Mouse (Mus musculus) stomach, embryonic 14.5 days (tissue): ENCODE measurements around the gene Ctss. TPM values are rescaled to one million over a fixed set of nuclear protein-coding genes. Genes with fewer than 3 reads are reported as not detected.

Experiments used
- ATAC-seq: fragments of 200-750 bp; cut with Nextera tagmentation; 2 replicates; pipeline ENCODE4 v1.8.0; 2017; ENCODE audit warnings: low read depth, moderate TSS enrichment; ENCODE audit not compliant: insufficient number of reproducible peaks, insufficient read depth, low FRiP score
- H3K27ac ChIP-seq: fragments of 300-500 bp; sonication (generic); 2 replicates; pipeline ENCODE4 v1.5.1; 2014; ENCODE audit warnings: mild to moderate bottlenecking, low read length, moderate library complexity, mixed read lengths
- H3K27me3 ChIP-seq: fragments of 300-500 bp; sonication (generic); 2 replicates; pipeline ENCODE4 v1.6.1; 2014; ENCODE audit warnings: low read length, control low read depth, mixed read lengths; ENCODE audit not compliant: control insufficient read depth, insufficient read depth
- H3K36me3 ChIP-seq: fragments of 300-500 bp; sonication (generic); 2 replicates; pipeline ENCODE4 v1.6.1; 2014; ENCODE audit warnings: mild to moderate bottlenecking, control low read depth, low read length, moderate library complexity, mixed read lengths; ENCODE audit not compliant: control insufficient read depth, insufficient read depth
- H3K4me1 ChIP-seq: fragments of 300-500 bp; sonication (generic); 2 replicates; pipeline ENCODE4 v1.6.1; 2014; ENCODE audit warnings: low read length, control low read depth, mixed read lengths; ENCODE audit not compliant: control insufficient read depth, insufficient read depth
- H3K4me2 ChIP-seq: fragments of 300-500 bp; sonication (generic); replicated peaks from 2 replicates; pipeline ENCODE4 v1.6.1; 2014; ENCODE audit warnings: low read depth, low read length, control low read depth
- H3K4me3 ChIP-seq: fragments of 300-500 bp; sonication (generic); 2 replicates; pipeline ENCODE4 v1.5.1; 2014; ENCODE audit warnings: low read depth, low read length, control low read depth
- H3K9ac ChIP-seq: fragments of 300-500 bp; sonication (generic); replicated peaks from 2 replicates; pipeline ENCODE4 v1.6.1; 2014; ENCODE audit warnings: low read depth, mild to moderate bottlenecking, control low read depth, low read length, moderate library complexity, mixed read lengths
- H3K9me3 ChIP-seq: fragments of 300-500 bp; sonication (generic); 2 replicates; pipeline ENCODE4 v1.6.1; 2016; ENCODE audit warnings: low read depth, low read length, control low read depth; ENCODE audit not compliant: control insufficient read depth
- whole genome bisulfite sequencing: fragments of 180-500 bp; shearing (Covaris S2); extraction: QIAGEN DNeasy Blood & Tissue Kit; methylation state at CpG from one replicate; pipeline ENCODE4 v1.1.7; 2014; 5-methylcytosine and 5-hydroxymethylcytosine counted together
- polyA plus RNA-seq: library from polyadenylated mRNA; unstranded; fragments of >200 nt; fragmentation: Nextera tagmentation; extraction: Ambion mirVana; gene quantifications from 2 replicates; pipeline ENCODE4 v1.2.1, GENCODE M21; 2014

Ctss gene
- polyA plus RNA-seq, 1 experiment from 2014 or later: 20.3 TPM

GRCm38 (mm10) chr3:95561826-95562225 is 35.2 kb downstream of the Ctss start:
- H3K27me3 ChIP-seq: no peaks in the 10 kb centered on the region
- H3K4me1 ChIP-seq: no peaks in the 10 kb centered on the region
- no peak overlapping the region for H3K27ac ChIP-seq
- H3K4me3 ChIP-seq: no peak overlapping the region
- no peak overlapping the region for H3K4me2 ChIP-seq
- H3K36me3 ChIP-seq: no peaks in the 10 kb centered on the region
- no peak for ATAC-seq
- no peak overlapping the region for H3K9ac ChIP-seq
- 69% methylated on average over 2 of the region's 2 CpGs for WGBS
- no peaks in the 10 kb centered on the region for H3K9me3 ChIP-seq

DNA sequence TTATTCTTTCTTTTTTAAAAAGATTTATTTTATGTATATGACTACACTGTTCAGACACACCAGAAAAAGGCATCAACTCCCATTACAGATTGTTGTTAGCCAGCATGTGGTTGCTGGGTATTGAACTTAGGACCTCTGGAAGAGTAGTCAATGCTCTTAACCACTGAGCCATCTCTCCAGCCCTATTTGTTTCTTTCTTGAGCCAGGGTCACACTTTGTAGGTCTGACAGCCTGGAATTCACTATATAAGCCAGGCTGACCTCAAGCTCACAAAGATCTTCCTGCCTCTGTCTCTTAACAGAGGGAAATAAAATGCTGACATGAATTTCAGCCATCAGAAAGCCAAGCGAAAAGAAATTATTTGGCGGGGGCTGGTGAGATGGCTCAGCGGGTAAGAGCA is 43.0 kb downstream of the Ctss start:
- WGBS: 90% methylated on average over 3 of the region's 3 CpGs
- Histone ChIP-seq H3K4me1 (no peaks in the 10 kb centered on the region), H3K9ac (no peak overlapping the region), H3K27me3 (no peaks in the 10 kb centered on the region), H3K9me3 (no peaks in the 10 kb centered on the region), H3K36me3 (no peaks in the 10 kb centered on the region), H3K4me2 (no peak overlapping the region), H3K4me3 (no peak overlapping the region), H3K27ac (no peak overlapping the region)
- ATAC-seq: no peak

DNA sequence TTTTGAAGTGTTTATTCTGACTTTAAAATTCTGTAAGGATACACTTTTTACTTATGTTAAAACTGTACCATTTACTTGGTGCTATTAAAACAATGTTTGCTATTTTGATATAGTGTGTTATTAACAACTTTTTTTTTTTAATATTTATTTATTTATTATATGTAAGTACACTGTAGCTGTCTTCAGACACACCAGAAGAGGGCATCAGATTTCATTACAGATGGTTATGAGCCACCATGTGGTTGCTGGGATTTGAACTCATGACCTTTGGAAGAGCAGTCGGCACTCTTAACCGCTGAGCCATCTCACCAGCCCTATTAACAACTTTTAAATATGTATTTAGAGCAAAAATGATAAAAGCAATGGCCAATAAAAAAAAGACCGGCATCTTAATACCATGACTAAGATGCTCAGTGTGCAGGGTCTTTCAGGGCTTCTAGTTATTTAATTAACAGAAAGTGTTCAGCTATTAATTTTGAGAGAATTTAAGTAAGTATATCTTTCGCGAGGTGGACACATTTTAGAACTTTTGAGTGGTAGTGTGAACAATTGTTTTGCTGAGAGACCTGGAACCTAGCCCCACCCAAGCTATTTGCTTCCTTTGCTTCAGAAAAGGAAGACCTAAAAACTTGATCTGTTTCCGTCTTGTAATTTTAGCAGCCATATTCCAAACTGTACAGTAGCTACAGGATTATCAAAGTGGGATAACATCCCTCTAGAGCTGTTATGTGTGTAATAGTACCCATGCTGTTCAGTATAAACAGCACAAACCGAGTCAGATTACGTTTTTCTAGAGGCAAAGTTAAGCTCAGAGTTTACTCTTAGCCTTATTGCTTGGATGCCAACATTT is 61.4 kb downstream of the Ctss start:
- Histone ChIP-seq H3K27ac (peak overlapping the region; percentile 6; the same call in 1 of the 2 replicates), H3K9me3 (no peaks in the 10 kb centered on the region), H3K9ac (no peak overlapping the region), H3K4me2 (peak overlapping the region; percentile 66), H3K27me3 (no peaks in the 10 kb centered on the region), H3K36me3 (peaks cover 5% of the 10 kb centered on the region; the same call in 1 of the 2 replicates), H3K4me1 (no peaks in the 10 kb centered on the region), H3K4me3 (peak overlapping the region; percentile 33)
- ATAC-seq: no peak
- 46% methylated on average over 8 of the region's 8 CpGs for WGBS

DNA sequence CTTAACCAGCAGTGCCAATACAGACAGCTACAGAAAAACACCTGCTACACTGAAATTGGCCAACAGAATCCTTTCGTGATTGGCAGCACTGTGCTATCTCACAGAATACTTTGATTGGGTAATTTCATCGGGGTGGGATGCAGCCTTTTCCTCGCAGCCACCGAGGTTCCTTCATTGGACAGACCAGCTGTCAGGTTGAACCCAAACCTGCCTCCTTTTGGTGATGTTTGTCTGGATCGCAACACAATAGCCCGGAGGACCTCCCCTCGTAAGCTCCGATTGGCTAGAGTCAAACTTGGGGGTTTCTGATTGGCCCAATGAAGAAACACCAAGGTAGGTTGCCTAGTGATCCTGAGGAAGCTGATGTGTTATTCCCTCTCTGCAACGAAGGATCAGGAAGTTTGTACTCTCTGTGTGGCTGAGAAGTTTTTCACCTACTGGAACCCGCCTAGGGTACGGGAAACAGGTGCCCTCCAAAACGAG is 62.1 kb downstream of the Ctss start, which contains the start of gene Golph3l:
Gene Golph3l, plus strand, starts transcription at position 331 of the 483 bp plus-strand sequence.
- H3K9ac ChIP-seq: peak within 1 kb of the TSS; percentile 28; the same call in 1 of the 2 replicates
- no peaks in the 10 kb centered on the region for H3K9me3 ChIP-seq
- H3K27me3 ChIP-seq: no peaks in the 10 kb centered on the region
- under 1% methylated on average over 12 of the region's 12 CpGs for WGBS
- peak; percentile 100 for ATAC-seq
- H3K27ac ChIP-seq: peak within 1 kb of the TSS; percentile 63; the same call in 1 of the 2 replicates
- H3K4me1 ChIP-seq: no peaks in the 10 kb centered on the region
- peak within 1 kb of the TSS; percentile 66 for H3K4me2 ChIP-seq
- peaks cover 5% of the 10 kb centered on the region; the same call in 1 of the 2 replicates for H3K36me3 ChIP-seq
- H3K4me3 ChIP-seq: peak within 1 kb of the TSS; percentile 77

- no peak overlapping the region for H3K9ac ChIP-seq
- no peaks in the 10 kb centered on the region for H3K4me1 ChIP-seq
- no peaks in the 10 kb centered on the region for H3K27me3 ChIP-seq
- peaks cover 12% of the 10 kb centered on the region; the same call in 1 of the 2 replicates for H3K36me3 ChIP-seq
- ATAC-seq: no peak
- no peak overlapping the region for H3K4me3 ChIP-seq
- H3K27ac ChIP-seq: no peak overlapping the region
- no peak overlapping the region for H3K4me2 ChIP-seq
- H3K9me3 ChIP-seq: no peaks in the 10 kb centered on the region
Observed at GRCm38 (mm10) chr3:95598734-95599133, 72.1 kb downstream of the Ctss start.

DNA sequence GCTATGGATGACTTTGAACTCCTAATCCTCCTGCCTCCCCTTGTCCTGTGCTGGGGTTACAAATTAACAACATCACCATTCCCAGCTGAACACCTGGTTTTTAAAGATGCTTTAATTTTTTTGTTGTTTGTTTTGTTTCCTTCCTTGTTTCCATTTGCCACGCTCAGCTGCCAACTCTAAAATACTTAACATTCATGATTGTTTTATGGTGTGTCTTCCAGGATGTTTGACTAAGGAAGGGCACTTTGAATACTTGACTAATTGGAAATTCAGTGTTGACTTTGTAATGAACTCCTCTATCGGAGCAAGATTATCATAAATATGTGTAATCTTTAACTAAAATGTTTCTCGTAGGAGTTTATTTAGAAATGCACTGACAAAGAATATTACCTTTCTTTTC is 74.7 kb downstream of the Ctss start:
- no peak overlapping the region for H3K4me3 ChIP-seq
- no peaks in the 10 kb centered on the region for H3K9me3 ChIP-seq
- no peak overlapping the region for H3K4me2 ChIP-seq
- no peaks in the 10 kb centered on the region for H3K27me3 ChIP-seq
- peaks cover 3% of the 10 kb centered on the region; the same call in 1 of the 2 replicates for H3K36me3 ChIP-seq
- no peak for ATAC-seq
- WGBS: 75% methylated on average over 3 of the region's 3 CpGs
- no peaks in the 10 kb centered on the region for H3K4me1 ChIP-seq
- H3K27ac ChIP-seq: no peak overlapping the region
- H3K9ac ChIP-seq: no peak overlapping the region

Other genes starting within 250 kb of the Ctss start
- gene Mindy1, start 245.4 kb upstream of the Ctss start, polyA plus RNA-seq: 47.1 and 51.1 TPM in 2 replicates
- 20.1 and 23.1 TPM in 2 replicates for gene Prune1, start 244.7 kb upstream of the Ctss start, polyA plus RNA-seq
- gene Anxa9, start 219.6 kb upstream of the Ctss start, polyA plus RNA-seq: 1.7 and 2.1 TPM in 2 replicates
- gene Cers2, start 212.0 kb upstream of the Ctss start, polyA plus RNA-seq: 136 and 146 TPM in 2 replicates
- 50.8 and 51.8 TPM in 2 replicates for gene Setdb1, start 169.6 kb upstream of the Ctss start, polyA plus RNA-seq
- 0.74 TPM in 1 of 2 replicates, not detected in the other for gene 4930558C23Rik, start 123.9 kb upstream of the Ctss start, polyA plus RNA-seq
- 30.2 and 33.0 TPM in 2 replicates for gene Arnt, start 92.4 kb upstream of the Ctss start, polyA plus RNA-seq
- gene Ctsk, start 27.5 kb upstream of the Ctss start, polyA plus RNA-seq: 12.7 and 13.3 TPM in 2 replicates
- not detected in 2 replicates for gene Hormad1, start 32.9 kb downstream of the Ctss start, polyA plus RNA-seq
- 37.0 and 38.0 TPM in 2 replicates for gene Golph3l, start 62.1 kb downstream of the Ctss start, polyA plus RNA-seq
- gene Ensa, start 98.2 kb downstream of the Ctss start, polyA plus RNA-seq: 76.3 and 81.3 TPM in 2 replicates
- gene Mcl1, start 132.0 kb downstream of the Ctss start, polyA plus RNA-seq: 47.0 and 61.2 TPM in 2 replicates
- gene Adamtsl4, start 161.1 kb downstream of the Ctss start, polyA plus RNA-seq: 3.1 and 5.3 TPM in 2 replicates
- gene Ecm1, start 212.8 kb downstream of the Ctss start, polyA plus RNA-seq: 27.0 and 35.8 TPM in 2 replicates
- gene Tars2, start 233.4 kb downstream of the Ctss start, polyA plus RNA-seq: 46.8 and 47.5 TPM in 2 replicates